Mouse (Mus musculus) neural tube, embryonic 13.5 days (tissue): ENCODE measurements around the gene 2310011J03Rik. TPM values are rescaled to one million over a fixed set of nuclear protein-coding genes. Genes with fewer than 3 reads are reported as not detected.
A peak's percentile ranks its signal among the peaks of the same experiment; 100 is the strongest.

Experiments used
- ATAC-seq: fragments of 200-750 bp; cut with Nextera tagmentation; 2 replicates; pipeline ENCODE4 v1.8.0; 2017; ENCODE audit warnings: low read depth, mild to moderate bottlenecking, moderate TSS enrichment, moderate library complexity
- H3K27ac ChIP-seq: fragments of 300-500 bp; sonication (generic); replicated peaks from 2 replicates; pipeline ENCODE4 v1.5.1; 2015; ENCODE audit warnings: moderate library complexity, mild to moderate bottlenecking, inconsistent platforms
- H3K27me3 ChIP-seq: fragments of 300-500 bp; sonication (generic); 2 replicates; pipeline ENCODE4 v1.6.1; 2015; ENCODE audit warnings: mild to moderate bottlenecking, inconsistent platforms
- H3K36me3 ChIP-seq: fragments of 300-500 bp; sonication (generic); 2 replicates; pipeline ENCODE4 v1.6.1; 2015; ENCODE audit warnings: mild to moderate bottlenecking, inconsistent platforms
- H3K4me1 ChIP-seq: fragments of 300-500 bp; sonication (generic); replicated peaks from 2 replicates; pipeline ENCODE4 v1.6.1; 2015; ENCODE audit warnings: inconsistent platforms
- H3K4me2 ChIP-seq: fragments of 300-500 bp; sonication (generic); 2 replicates; pipeline ENCODE4 v1.6.1; 2015; ENCODE audit warnings: inconsistent platforms, mild to moderate bottlenecking, moderate library complexity
- H3K4me3 ChIP-seq: fragments of 300-500 bp; sonication (generic); 2 replicates; pipeline ENCODE4 v1.5.1; 2015; ENCODE audit warnings: mild to moderate bottlenecking, inconsistent platforms
- H3K9ac ChIP-seq: fragments of 300-500 bp; sonication (generic); 2 replicates; pipeline ENCODE4 v1.6.1; 2015; ENCODE audit warnings: moderate library complexity, mild to moderate bottlenecking, inconsistent platforms
- H3K9me3 ChIP-seq: fragments of 300-500 bp; sonication (generic); 2 replicates; pipeline ENCODE4 v1.6.1; 2016; ENCODE audit warnings: inconsistent platforms
- WGBS: fragments of 180-500 bp; shearing (Covaris S2); methylation state at CpG from one replicate; pipeline ENCODE4 v1.1.7; 2015; 5-methylcytosine and 5-hydroxymethylcytosine counted together
- polyA plus RNA-seq: library from polyadenylated mRNA; unstranded; fragments of >200 nt; fragmentation: Nextera tagmentation; extraction: Ambion mirVana; gene quantifications from 2 replicates; pipeline ENCODE4 v1.2.1, GENCODE M21; 2015

The 2310011J03Rik gene
- polyA plus RNA-seq, 1 experiment from 2014 or later: 30.7 TPM

DNA sequence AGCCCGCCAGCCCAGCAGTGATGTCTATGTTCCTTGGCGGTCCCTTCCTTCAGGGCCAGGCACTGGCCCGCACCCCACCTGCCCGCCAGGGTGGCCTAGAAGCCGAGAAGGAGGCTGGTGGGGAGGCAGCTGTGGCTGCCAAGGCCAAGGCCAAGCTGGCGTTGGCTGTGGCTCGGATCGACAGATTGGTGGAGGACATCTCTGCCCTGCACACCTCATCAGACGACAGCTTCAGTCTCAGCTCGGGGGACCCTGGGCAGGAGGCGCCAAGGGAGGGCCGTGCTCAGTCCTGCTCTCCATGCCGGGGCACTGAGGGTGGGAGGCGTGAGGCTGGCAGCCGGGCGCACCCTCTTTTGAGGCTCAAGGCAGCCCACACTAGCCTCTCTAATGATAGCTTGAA, 8.8 kb downstream of the 2310011J03Rik start:
- 87% methylated on average over 16 of the region's 16 CpGs for WGBS
- peaks cover 100% of the 10 kb centered on the region for H3K36me3 ChIP-seq
- H3K4me3 ChIP-seq: no peak overlapping the region
- no peak overlapping the region for H3K27ac ChIP-seq
- no peak overlapping the region for H3K4me2 ChIP-seq
- no peak for ATAC-seq
- H3K4me1 ChIP-seq: peaks cover 51% of the 10 kb centered on the region
- H3K9ac ChIP-seq: 0 out of 2 replicates have a peak overlapping the region, but pooled peaks have one; percentile 2
- H3K9me3 ChIP-seq: no peaks in the 10 kb centered on the region
- H3K27me3 ChIP-seq: peaks cover 25% of the 10 kb centered on the region; the same call in 1 of the 2 replicates

DNA sequence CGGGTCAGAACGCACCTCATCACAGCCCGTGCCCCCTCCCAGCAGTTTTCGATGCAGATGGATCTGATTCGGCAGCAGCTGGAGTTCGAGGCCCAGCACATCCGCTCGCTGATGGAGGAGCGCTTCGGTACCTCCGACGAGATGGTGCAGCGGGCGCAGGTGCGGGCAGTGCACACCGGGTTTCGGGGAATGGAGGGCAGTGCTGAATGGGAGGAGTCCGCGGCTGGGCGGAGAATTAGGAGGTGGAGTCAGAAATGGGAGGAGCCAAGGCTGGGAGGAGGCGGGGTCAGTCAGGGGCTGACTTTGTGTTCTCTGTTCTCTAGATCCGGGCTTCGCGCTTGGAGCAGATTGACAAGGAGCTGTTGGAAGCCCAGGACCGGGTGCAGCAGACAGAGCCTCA, 15.5 kb downstream of the 2310011J03Rik start:
- H3K36me3 ChIP-seq: peaks cover 82% of the 10 kb centered on the region
- peak overlapping the region; percentile 22; the same call in 1 of the 2 replicates for H3K9ac ChIP-seq
- peak overlapping the region; percentile 20; the same call in 1 of the 2 replicates for H3K4me3 ChIP-seq
- no peak for ATAC-seq
- H3K27ac ChIP-seq: no peak overlapping the region
- peaks cover 61% of the 10 kb centered on the region for H3K4me1 ChIP-seq
- no peaks in the 10 kb centered on the region for H3K9me3 ChIP-seq
- no peaks in the 10 kb centered on the region for H3K27me3 ChIP-seq
- H3K4me2 ChIP-seq: peak overlapping the region; percentile 37
- 14% methylated on average over 25 of the region's 25 CpGs for WGBS

- Histone ChIP-seq H3K27ac (no peak overlapping the region), H3K4me1 (peaks cover 65% of the 10 kb centered on the region), H3K27me3 (no peaks in the 10 kb centered on the region), H3K4me3 (peak overlapping the region; percentile 20; the same call in 1 of the 2 replicates), H3K9ac (peak overlapping the region; percentile 22; the same call in 1 of the 2 replicates), H3K9me3 (no peaks in the 10 kb centered on the region), H3K36me3 (peaks cover 78% of the 10 kb centered on the region), H3K4me2 (peak overlapping the region; percentile 37)
- no peak for ATAC-seq
- WGBS: 23% methylated on average over 12 of the region's 12 CpGs
Measured at GRCm38 (mm10) chr10:80304458-80304857, 15.9 kb downstream of the 2310011J03Rik start.

DNA sequence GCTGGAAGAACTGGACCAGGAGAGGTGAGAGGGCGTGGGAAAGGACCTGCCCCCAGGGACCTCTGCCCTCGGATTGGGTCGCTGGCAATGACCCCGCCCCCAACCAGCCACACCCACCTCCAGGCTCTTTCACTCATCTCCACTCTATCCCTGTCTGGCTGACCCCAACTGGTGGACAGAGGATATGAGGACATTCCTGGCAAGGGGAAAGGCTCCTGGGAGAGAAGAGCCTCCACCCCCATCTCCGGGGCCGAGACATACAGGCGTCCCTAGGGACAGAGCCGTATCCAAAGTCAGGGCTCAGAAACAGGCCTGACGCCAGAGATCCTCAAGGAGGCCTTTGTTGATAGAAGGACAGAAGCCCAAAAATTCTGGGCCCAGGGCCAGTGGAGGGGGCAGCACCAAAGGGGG, 17.9 kb downstream of the 2310011J03Rik start:
- WGBS: 8% methylated on average over 9 of the region's 9 CpGs
- Histone ChIP-seq H3K9me3 (no peaks in the 10 kb centered on the region), H3K36me3 (peaks cover 58% of the 10 kb centered on the region), H3K4me1 (peaks cover 78% of the 10 kb centered on the region), H3K9ac (peak overlapping the region; percentile 100), H3K4me2 (peak overlapping the region; percentile 99), H3K27me3 (no peaks in the 10 kb centered on the region), H3K27ac (peak overlapping the region; percentile 97), H3K4me3 (peak overlapping the region; percentile 59)
- ATAC-seq: no peak

- H3K27ac ChIP-seq: peak overlapping the region; percentile 97
- H3K36me3 ChIP-seq: peaks cover 53% of the 10 kb centered on the region
- H3K4me2 ChIP-seq: peak overlapping the region; percentile 99
- no peaks in the 10 kb centered on the region for H3K27me3 ChIP-seq
- H3K4me1 ChIP-seq: peaks cover 83% of the 10 kb centered on the region
- peak overlapping the region; percentile 100 for H3K9ac ChIP-seq
- no peak for ATAC-seq
- WGBS: 48% methylated on average over 5 of the region's 5 CpGs
- H3K9me3 ChIP-seq: no peaks in the 10 kb centered on the region
- peak overlapping the region; percentile 59 for H3K4me3 ChIP-seq
Measured at GRCm38 (mm10) chr10:80302082-80302355, 18.3 kb downstream of the 2310011J03Rik start.

- peaks cover 88% of the 10 kb centered on the region for H3K4me1 ChIP-seq
- no peak for ATAC-seq
- H3K36me3 ChIP-seq: peaks cover 48% of the 10 kb centered on the region
- H3K9ac ChIP-seq: peak overlapping the region; percentile 100
- peak overlapping the region; percentile 59 for H3K4me3 ChIP-seq
- no peaks in the 10 kb centered on the region for H3K27me3 ChIP-seq
- no peaks in the 10 kb centered on the region for H3K9me3 ChIP-seq
- 58% methylated on average over 8 of the region's 10 CpGs for WGBS
- peak overlapping the region; percentile 97 for H3K27ac ChIP-seq
- peak overlapping the region; percentile 99 for H3K4me2 ChIP-seq
Measured at GRCm38 (mm10) chr10:80301256-80302081, 18.9 kb downstream of the 2310011J03Rik start.

DNA sequence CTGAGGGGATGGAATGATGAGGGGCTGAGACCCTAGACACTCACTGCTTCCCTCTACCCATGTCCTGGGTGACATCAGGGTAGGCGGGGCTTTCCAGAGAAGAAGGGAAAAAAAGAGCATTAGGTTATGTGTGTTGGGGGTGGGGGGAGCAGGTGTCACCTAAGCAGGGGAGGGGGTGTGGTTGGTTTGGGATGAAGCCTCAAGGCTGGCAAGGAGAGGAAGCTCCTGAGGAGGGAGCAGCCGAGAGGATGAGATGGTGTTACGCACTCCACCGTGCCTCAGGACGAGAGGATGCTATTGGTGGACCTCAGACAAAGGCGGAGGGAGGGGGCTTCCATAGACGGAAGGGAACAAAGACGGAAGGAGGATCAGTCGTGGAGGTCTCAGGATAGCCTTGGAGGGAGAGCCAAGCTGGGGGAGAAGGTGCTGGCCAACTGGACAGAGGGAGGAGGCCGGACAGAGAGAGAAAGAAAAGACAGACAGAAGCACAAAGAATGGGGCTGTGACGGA, 19.6 kb downstream of the 2310011J03Rik start:
- peak overlapping the region; percentile 59 for H3K4me3 ChIP-seq
- H3K27me3 ChIP-seq: no peaks in the 10 kb centered on the region
- H3K4me1 ChIP-seq: peaks cover 90% of the 10 kb centered on the region
- peak overlapping the region; percentile 99 for H3K4me2 ChIP-seq
- ATAC-seq: peak; percentile 84
- H3K9ac ChIP-seq: peak overlapping the region; percentile 100
- WGBS: 14% methylated on average over 11 of the region's 11 CpGs
- peaks cover 40% of the 10 kb centered on the region for H3K36me3 ChIP-seq
- no peaks in the 10 kb centered on the region for H3K9me3 ChIP-seq
- peak overlapping the region; percentile 97 for H3K27ac ChIP-seq

DNA sequence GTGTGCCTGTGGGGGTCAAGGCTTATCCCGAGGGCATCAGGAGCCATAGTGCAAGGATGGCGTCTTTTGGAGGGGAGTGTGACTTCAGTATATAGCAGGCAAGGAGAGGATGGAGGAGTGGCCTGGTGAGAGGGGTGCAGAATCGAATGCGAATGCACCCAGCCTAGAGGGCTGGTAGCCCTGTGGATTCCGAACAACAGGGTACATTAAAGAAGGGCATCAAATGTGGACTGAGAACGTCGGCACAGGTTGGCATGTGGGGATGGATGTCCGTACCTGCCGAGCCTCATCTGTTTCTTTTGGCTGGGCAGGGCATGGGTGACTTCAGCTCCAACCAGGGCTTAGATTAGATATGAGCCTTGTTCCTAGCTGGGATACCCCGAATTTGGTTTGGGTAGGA, 20.5 kb downstream of the 2310011J03Rik start:
- ATAC-seq: no peak
- Histone ChIP-seq H3K27ac (peak overlapping the region; percentile 97), H3K4me3 (peak overlapping the region; percentile 59), H3K27me3 (no peaks in the 10 kb centered on the region), H3K4me1 (peaks cover 90% of the 10 kb centered on the region), H3K9me3 (no peaks in the 10 kb centered on the region), H3K36me3 (peaks cover 35% of the 10 kb centered on the region), H3K9ac (peak overlapping the region; percentile 100), H3K4me2 (peak overlapping the region; percentile 99)
- 40% methylated on average over 10 of the region's 10 CpGs for WGBS

GRCm38 (mm10) chr10:80299301-80299700, 21.0 kb downstream of the 2310011J03Rik start:
- peaks cover 35% of the 10 kb centered on the region for H3K36me3 ChIP-seq
- peak overlapping the region; percentile 100 for H3K9ac ChIP-seq
- H3K4me3 ChIP-seq: peak overlapping the region; percentile 59
- WGBS: 6% methylated on average over 15 of the region's 15 CpGs
- peak overlapping the region; percentile 97 for H3K27ac ChIP-seq
- no peaks in the 10 kb centered on the region for H3K27me3 ChIP-seq
- H3K4me1 ChIP-seq: peaks cover 90% of the 10 kb centered on the region
- ATAC-seq: peak; percentile 4; the same call in 1 of the 2 replicates
- H3K4me2 ChIP-seq: peak overlapping the region; percentile 99
- H3K9me3 ChIP-seq: no peaks in the 10 kb centered on the region

DNA sequence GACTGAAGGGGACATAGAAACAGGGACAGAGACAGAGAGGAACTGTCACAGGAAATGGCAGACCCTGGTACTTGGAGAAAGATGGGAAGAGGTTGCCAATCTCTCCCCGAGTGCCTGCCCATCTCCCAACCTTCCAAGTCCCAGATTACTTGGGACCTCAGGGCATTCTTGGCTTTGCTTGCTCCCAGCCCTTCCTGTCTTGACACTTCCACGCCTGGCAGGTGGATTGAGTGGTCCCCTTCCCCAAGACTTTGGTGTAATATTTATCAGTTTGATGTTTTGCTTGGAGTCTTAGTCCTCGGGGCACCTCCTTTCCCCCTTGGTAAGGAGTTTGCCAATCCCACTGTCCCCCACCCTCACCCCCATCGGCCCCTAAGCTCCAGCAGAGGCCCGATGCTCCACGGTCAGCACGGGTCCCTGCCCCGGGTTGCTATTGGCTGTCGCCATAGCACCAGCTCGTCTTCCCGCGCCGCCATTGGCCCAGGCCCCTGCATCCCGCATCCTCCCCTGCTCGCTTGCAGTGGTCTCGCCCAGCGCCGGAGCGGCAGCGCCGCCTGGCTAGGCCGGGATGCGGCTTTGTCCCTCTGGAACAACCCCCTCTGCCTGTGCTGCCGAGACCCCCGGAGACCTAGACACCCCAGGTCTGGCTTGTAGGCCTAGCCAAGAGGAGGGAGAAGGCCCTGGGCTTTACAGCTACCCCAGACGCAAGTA, 21.6 kb downstream of the 2310011J03Rik start:
- WGBS: 3% methylated on average over 26 of the region's 26 CpGs
- Histone ChIP-seq H3K9me3 (no peaks in the 10 kb centered on the region), H3K27me3 (no peaks in the 10 kb centered on the region), H3K4me1 (peaks cover 90% of the 10 kb centered on the region), H3K4me2 (peak overlapping the region; percentile 99), H3K4me3 (peak overlapping the region; percentile 59), H3K36me3 (peaks cover 35% of the 10 kb centered on the region), H3K9ac (peak overlapping the region; percentile 100), H3K27ac (peak overlapping the region; percentile 97)
- ATAC-seq: peak; percentile 75

- H3K4me2 ChIP-seq: peak overlapping the region; percentile 99
Measured at GRCm38 (mm10) chr10:80297526-80298133, 22.7 kb downstream of the 2310011J03Rik start.

More at GRCm38 (mm10) chr10:80297526-80298133, 22.7 kb downstream of the 2310011J03Rik start:
- ATAC-seq: no peak
- Histone ChIP-seq H3K4me1 (peaks cover 90% of the 10 kb centered on the region), H3K4me3 (peak overlapping the region; percentile 44; the same call in 1 of the 2 replicates), H3K36me3 (peaks cover 33% of the 10 kb centered on the region), H3K9me3 (no peaks in the 10 kb centered on the region), H3K9ac (peak overlapping the region; percentile 100), H3K27ac (peak overlapping the region; percentile 97), H3K27me3 (no peaks in the 10 kb centered on the region)
- 69% methylated on average over 8 of the region's 8 CpGs for WGBS
